8 mouse cellular contexts compared by ENCODE assay signal in the genomic region with DNA sequence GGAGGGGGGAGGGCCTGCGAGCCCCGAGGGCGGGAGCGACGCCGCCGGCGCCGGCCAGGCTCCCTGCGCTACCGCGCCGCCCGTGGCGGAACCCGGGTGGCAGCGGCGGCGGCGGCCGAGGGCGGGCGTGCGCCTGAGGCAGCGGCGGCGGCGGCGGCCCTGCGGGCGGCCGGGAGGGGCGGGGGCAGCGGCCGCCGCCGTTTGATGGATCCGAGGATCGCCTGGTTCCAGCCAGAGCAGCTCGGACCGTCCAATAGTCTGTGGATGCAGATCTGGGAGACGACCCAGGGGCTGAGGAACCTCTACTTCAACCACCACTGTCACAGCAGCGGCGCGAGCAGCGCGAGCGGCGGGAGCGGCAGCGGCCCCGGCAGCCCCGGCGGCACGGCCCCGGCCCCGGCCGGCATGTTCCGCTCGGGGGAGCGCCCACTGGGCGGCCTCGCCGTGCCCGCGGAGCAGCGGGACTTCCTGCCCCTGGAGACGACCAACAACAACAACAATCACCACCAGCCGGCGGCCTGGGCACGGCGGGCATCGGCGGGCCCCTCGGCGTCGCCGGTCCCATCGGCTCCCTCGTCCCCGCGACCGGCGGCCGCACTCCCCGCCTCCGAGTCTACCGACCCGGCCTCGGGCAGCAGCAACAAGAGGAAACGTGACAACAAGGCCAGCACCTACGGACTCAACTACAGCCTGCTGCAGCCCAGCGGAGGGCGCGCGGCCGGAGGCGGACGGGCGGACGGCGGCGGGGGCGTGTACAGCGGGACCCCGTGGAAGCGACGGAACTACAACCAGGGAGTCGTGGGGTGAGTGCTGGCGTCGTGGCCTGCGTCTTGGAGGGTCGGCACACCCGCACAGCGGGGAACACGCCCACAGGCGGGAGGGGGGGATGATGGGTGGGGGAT. TPM values are rescaled to one million over a fixed set of nuclear protein-coding genes. Genes with fewer than 3 reads are reported as not detected.
DNase-seq lines count a peak whose midpoint lies in the region; ATAC-seq and TF ChIP-seq lines count a peak whose summit lies in the region.

No protein-coding gene starts in this region.

- H3K4me2 ChIP-seq in forebrain, embryonic 15.5 days (replicated peaks) = peak overlapping the region; percentile 68

- WGBS in forebrain, embryonic 15.5 days = under 1% methylated on average over 108 of the region's 117 CpGs

- no peak for ATAC-seq in G1E (ENCODE audit: extremely low read depth, insufficient number of reproducible peaks, low FRiP score, poor library complexity, severe bottlenecking)
- ATAC-seq in forebrain, embryonic 15.5 days (replicated peaks) = peak; percentile 62

- DNase-seq in G1E (ENCODE audit: low spot score) = peak; percentile 19
- DNase-seq in cerebellum, adult 11 months = peak; percentile 47
- DNase-seq in heart, postnatal 4 days = peak; percentile 43
- peak in 1 of 2 experiments; percentile 10 for DNase-seq in layer of hippocampus, adult 2 months (ENCODE audit: low spot score in 2 of 2)
- peak; percentile 31 for DNase-seq in lung, postnatal 14 days
- DNase-seq in ovary, postnatal 10 days (ENCODE audit: low spot score) = peak; percentile 9
- DNase-seq in thymus, postnatal 10 days (ENCODE audit: low spot score in 2 of 2) = peak; percentile 34 to 41

- no peaks in the 10 kb centered on the region for H3K9me3 ChIP-seq in G1E (replicated peaks)
- no peaks in the 10 kb centered on the region for H3K9me3 ChIP-seq in forebrain, embryonic 15.5 days

- peaks cover 3% of the 10 kb centered on the region for H3K27me3 ChIP-seq in G1E (ENCODE audit: insufficient read depth, low read length)
- no peaks in the 10 kb centered on the region for H3K27me3 ChIP-seq in forebrain, embryonic 15.5 days

- H3K9ac ChIP-seq in forebrain, embryonic 15.5 days (replicated peaks) = peak overlapping the region; percentile 85

- H3K4me3 ChIP-seq in G1E (ENCODE audit: low read depth, low read length) = peak overlapping the region; percentile 83
- peak overlapping the region; percentile 92 for H3K4me3 ChIP-seq in forebrain, embryonic 15.5 days
- peak overlapping the region; percentile 80 for H3K4me3 ChIP-seq in layer of hippocampus, adult 2 months

- H3K36me3 ChIP-seq in G1E (replicated peaks) = peaks cover 47% of the 10 kb centered on the region
- H3K36me3 ChIP-seq in forebrain, embryonic 15.5 days = no peaks in the 10 kb centered on the region

- H3K4me1 ChIP-seq in G1E (ENCODE audit: insufficient read depth, low read depth, low read length) = peaks cover 34% of the 10 kb centered on the region
- peaks cover 30% of the 10 kb centered on the region for H3K4me1 ChIP-seq in forebrain, embryonic 15.5 days

- TF ChIP-seq CTCF in G1E (IDR thresholded peaks at IDR 0.05; ENCODE audit: low read depth, low read length) = no peak
- TF ChIP-seq CTCF in layer of hippocampus, adult 2 months (conservative IDR thresholded peaks at IDR 0.05) = no peak

- peak overlapping the region; percentile 97 for H3K27ac ChIP-seq in forebrain, embryonic 15.5 days (replicated peaks)
- peak overlapping the region; percentile 58 for H3K27ac ChIP-seq in layer of hippocampus, adult 2 months

RNA-seq across cellular contexts. Expression of a gene that starts 0.9 kb away (rescaled TPM):
- 51.5 and 58.6 TPM in 2 replicates for total RNA-seq in G1E (2014; fragmentation: Nextera tagmentation)
- total RNA-seq in G1E (2017) = 36.0 and 37.1 TPM in 2 replicates
- polyA plus RNA-seq in G1E (2012) = 10.3 and 13.7 TPM in 2 replicates
- 8.9 and 10.2 TPM in 2 replicates for polyA plus RNA-seq in forebrain, embryonic 15.5 days (2015; fragmentation: Nextera tagmentation; extraction: Ambion mirVana)
- 10 to 100 TPM; 19.5 to 21.0 TPM for total RNA-seq in heart, postnatal 4 days (2021)
- total RNA-seq in layer of hippocampus, adult 2 months (2021) = 10 to 100 TPM; 37.3 to 37.5 TPM
